Mouse (Mus musculus) CH12.LX (cell line): Measurements from ENCODE around the gene Ap1g2. TPM values are rescaled to one million over a fixed set of nuclear protein-coding genes. Genes with fewer than 3 reads are reported as not detected.
A peak's percentile ranks its signal among the peaks of the same experiment; 100 is the strongest.

Source experiments
- DNase-seq: peaks from one replicate; pipeline ENCODE4 v3.0.0-alpha.2; 2013; ENCODE audit errors: extremely low read depth
- H3K27ac ChIP-seq: 2 replicates; pipeline ENCODE4 v1.5.1; 2012; ENCODE audit warnings: low read depth, mild to moderate bottlenecking, control low read depth, moderate library complexity; ENCODE audit not compliant: insufficient read depth
- H3K27me3 ChIP-seq: replicated peaks from 2 replicates; pipeline ENCODE3; 2012; ENCODE audit warnings: inconsistent platforms
- H3K36me3 ChIP-seq, 2 experiments: replicated peaks in 1 of 2; 2 replicates each; pipeline versions ENCODE3 to v1.6.1; 2012; ENCODE audit warnings: inconsistent platforms in 1 of 2, low read length in 1 of 2, mild to moderate bottlenecking in 1 of 2, mixed read lengths in 1 of 2, moderate library complexity in 1 of 2; ENCODE audit not compliant: control insufficient read depth in 1 of 2, insufficient read depth in 1 of 2
- H3K4me1 ChIP-seq, 2 experiments: 2 replicates each; pipeline ENCODE4 v1.6.1; 2012; ENCODE audit warnings: inconsistent platforms in 1 of 2, moderate library complexity in 1 of 2; ENCODE audit not compliant: insufficient read depth in 2 of 2, control insufficient read depth in 1 of 2
- H3K4me2 ChIP-seq: 2 replicates; pipeline ENCODE4 v1.6.1; 2012; ENCODE audit warnings: low read depth, mild to moderate bottlenecking, control low read depth; ENCODE audit not compliant: poor library complexity, insufficient read depth, severe bottlenecking
- H3K4me3 ChIP-seq, 3 experiments: fragments of 150-350 bp in 1 of 3; sonication (generic) in 1 of 3; replicated peaks in 1 of 3; 2 replicates each; pipeline versions ENCODE3 to v1.5.1; 2011 to 2012; ENCODE audit warnings: low read depth in 2 of 3, low read length in 2 of 3, mild to moderate bottlenecking in 2 of 3, moderate library complexity in 2 of 3, control low read depth in 1 of 3, improper control_type of control experiment in 1 of 3, inconsistent platforms in 1 of 3, mixed read lengths in 1 of 3; ENCODE audit not compliant: poor library complexity in 1 of 3
- H3K79me2 ChIP-seq: replicated peaks from 2 replicates; pipeline ENCODE4 v1.6.1; 2012; ENCODE audit warnings: mild to moderate bottlenecking, moderate library complexity; ENCODE audit not compliant: control insufficient read depth, poor library complexity, insufficient read depth, severe bottlenecking; ENCODE audit errors: extremely low read depth
- H3K9ac ChIP-seq: 2 replicates; pipeline ENCODE4 v1.6.1; 2012; ENCODE audit warnings: low read depth, mild to moderate bottlenecking, control low read depth, moderate library complexity; ENCODE audit not compliant: insufficient read depth
- H3K9me3 ChIP-seq: replicated peaks from 2 replicates; pipeline ENCODE3; 2012; ENCODE audit warnings: low read length, inconsistent platforms, mixed read lengths
- BHLHE40 ChIP-seq: IDR thresholded peaks from 2 replicates; pipeline ENCODE4 v1.6.1; 2011; ENCODE audit warnings: mild to moderate bottlenecking, low read depth, low read length, improper control_type of control experiment
- CHD1 ChIP-seq: IDR thresholded peaks from 2 replicates; pipeline ENCODE4 v1.6.1; 2012; ENCODE audit warnings: low read depth, low read length, improper control_type of control experiment, inconsistent platforms
- CHD2 ChIP-seq: IDR thresholded peaks from 2 replicates; pipeline ENCODE4 v1.6.1; 2011; ENCODE audit warnings: low read length, improper control_type of control experiment
- CTCF ChIP-seq, 2 experiments: IDR thresholded peaks in 1 of 2; conservative IDR thresholded peaks in 1 of 2; 2 replicates each; pipeline ENCODE4 v1.5.1; 2011 to 2012; ENCODE audit warnings: low read depth in 2 of 2, low read length in 2 of 2, improper control_type of control experiment in 1 of 2, inconsistent platforms in 1 of 2, mild to moderate bottlenecking in 1 of 2, moderate library complexity in 1 of 2
- E2F4 ChIP-seq: IDR thresholded peaks from 2 replicates; pipeline ENCODE4 v1.6.1; 2011; ENCODE audit warnings: low read depth, low read length, improper control_type of control experiment; ENCODE audit not compliant: insufficient replicate concordance
- ELF1 ChIP-seq: IDR thresholded peaks from 2 replicates; pipeline ENCODE4 v1.6.1; 2014; ENCODE audit warnings: low read depth, mild to moderate bottlenecking, inconsistent platforms, low read length, improper control_type of control experiment
- EP300 ChIP-seq: IDR thresholded peaks from 2 replicates; pipeline ENCODE4 v1.6.1; 2011; ENCODE audit warnings: low read length, improper control_type of control experiment
- ETS1 ChIP-seq: conservative IDR thresholded peaks from 2 replicates; pipeline ENCODE4 v1.6.1; 2012; ENCODE audit warnings: low read depth, mild to moderate bottlenecking, inconsistent platforms, low read length, improper control_type of control experiment, moderate library complexity
- GABPA ChIP-seq: IDR thresholded peaks from 2 replicates; pipeline ENCODE4 v1.6.1; 2012; ENCODE audit warnings: low read depth, low read length, improper control_type of control experiment, inconsistent platforms; ENCODE audit not compliant: insufficient replicate concordance
- HCFC1 ChIP-seq: IDR thresholded peaks from 2 replicates; pipeline ENCODE4 v1.6.1; 2012; ENCODE audit warnings: low read depth, mild to moderate bottlenecking, inconsistent platforms, low read length, improper control_type of control experiment
- IRF4 ChIP-seq: IDR thresholded peaks from 2 replicates; pipeline ENCODE4 v1.6.1; 2014; ENCODE audit warnings: low read depth, mild to moderate bottlenecking, inconsistent platforms, low read length, improper control_type of control experiment
- JUN ChIP-seq: IDR thresholded peaks from 2 replicates; pipeline ENCODE4 v1.6.1; 2011; ENCODE audit warnings: low read depth, mild to moderate bottlenecking, low read length, improper control_type of control experiment, moderate library complexity; ENCODE audit not compliant: insufficient read depth
- JUND ChIP-seq: conservative IDR thresholded peaks from 2 replicates; pipeline ENCODE4 v1.6.1; 2011; ENCODE audit warnings: low read depth, low read length, improper control_type of control experiment
- KAT2A ChIP-seq: IDR thresholded peaks from 2 replicates; pipeline ENCODE4 v1.6.1; 2012; ENCODE audit warnings: low read length, improper control_type of control experiment, inconsistent platforms; ENCODE audit not compliant: insufficient replicate concordance
- MAFK ChIP-seq: IDR thresholded peaks from 2 replicates; pipeline ENCODE4 v1.6.1; 2011; ENCODE audit warnings: low read length, improper control_type of control experiment; ENCODE audit not compliant: insufficient replicate concordance
- MAX ChIP-seq: IDR thresholded peaks from 2 replicates; pipeline ENCODE4 v1.6.1; 2011; ENCODE audit warnings: low read length, improper control_type of control experiment
- MAZ ChIP-seq: IDR thresholded peaks from 2 replicates; pipeline ENCODE4 v1.6.1; 2012; ENCODE audit warnings: low read depth, mild to moderate bottlenecking, inconsistent platforms, low read length, improper control_type of control experiment, moderate library complexity
- MEF2A ChIP-seq: IDR thresholded peaks from 2 replicates; pipeline ENCODE4 v1.6.1; 2014; ENCODE audit warnings: low read depth, mild to moderate bottlenecking, inconsistent platforms, low read length, improper control_type of control experiment, borderline replicate concordance
- MXI1 ChIP-seq: IDR thresholded peaks from 2 replicates; pipeline ENCODE4 v1.6.1; 2011; ENCODE audit warnings: mild to moderate bottlenecking, low read depth, low read length, improper control_type of control experiment
- MYC ChIP-seq: IDR thresholded peaks from 2 replicates; pipeline ENCODE4 v1.6.1; 2011; ENCODE audit warnings: low read depth, mild to moderate bottlenecking, improper control_type of control experiment, low read length
- NELFE ChIP-seq: IDR thresholded peaks from 2 replicates; pipeline ENCODE4 v1.6.1; 2011; ENCODE audit warnings: low read depth, low read length, improper control_type of control experiment
- NRF1 ChIP-seq: IDR thresholded peaks from 2 replicates; pipeline ENCODE4 v1.6.1; 2014; ENCODE audit warnings: low read depth, mild to moderate bottlenecking, inconsistent platforms, low read length, improper control_type of control experiment, moderate library complexity
- PAX5 ChIP-seq: IDR thresholded peaks from 2 replicates; pipeline ENCODE4 v1.6.1; 2012; ENCODE audit warnings: low read length, inconsistent platforms, mixed read lengths
- POLR2A ChIP-seq: IDR thresholded peaks from 2 replicates; pipeline ENCODE4 v1.6.1; 2011; ENCODE audit warnings: low read depth, mild to moderate bottlenecking, improper control_type of control experiment, low read length
- POLR2AphosphoS2 ChIP-seq: IDR thresholded peaks from 2 replicates; pipeline ENCODE4 v1.6.1; 2011; ENCODE audit warnings: low read depth, low read length, improper control_type of control experiment
- RAD21 ChIP-seq: IDR thresholded peaks from 2 replicates; pipeline ENCODE4 v1.6.1; 2011; ENCODE audit warnings: low read depth, mild to moderate bottlenecking, low read length, improper control_type of control experiment, moderate library complexity
- RCOR1 ChIP-seq: conservative IDR thresholded peaks from 2 replicates; pipeline ENCODE4 v1.6.1; 2012; ENCODE audit warnings: low read depth, mild to moderate bottlenecking, inconsistent platforms, low read length, improper control_type of control experiment
- SIN3A ChIP-seq: IDR thresholded peaks from 2 replicates; pipeline ENCODE4 v1.6.1; 2012; ENCODE audit warnings: low read length, improper control_type of control experiment, inconsistent platforms
- SMC3 ChIP-seq: IDR thresholded peaks from 2 replicates; pipeline ENCODE4 v1.6.1; 2011; ENCODE audit warnings: low read depth, low read length, improper control_type of control experiment
- TBP ChIP-seq: conservative IDR thresholded peaks from 2 replicates; pipeline ENCODE4 v1.6.1; 2011; ENCODE audit warnings: low read depth, low read length, improper control_type of control experiment
- TCF12 ChIP-seq: IDR thresholded peaks from 2 replicates; pipeline ENCODE4 v1.6.1; 2014; ENCODE audit warnings: low read depth, mild to moderate bottlenecking, inconsistent platforms, low read length, improper control_type of control experiment
- UBTF ChIP-seq: IDR thresholded peaks from 2 replicates; pipeline ENCODE4 v1.6.1; 2012; ENCODE audit warnings: low read depth, mild to moderate bottlenecking, inconsistent platforms, low read length, improper control_type of control experiment, moderate library complexity
- USF1 ChIP-seq: IDR thresholded peaks from 2 replicates; pipeline ENCODE4 v1.6.1; 2014; ENCODE audit warnings: low read depth, mild to moderate bottlenecking, inconsistent platforms, low read length, improper control_type of control experiment
- USF2 ChIP-seq: conservative IDR thresholded peaks from 2 replicates; pipeline ENCODE4 v1.6.1; 2011; ENCODE audit warnings: low read depth, low read length, improper control_type of control experiment
- ZC3H11A ChIP-seq: IDR thresholded peaks from 2 replicates; pipeline ENCODE4 v1.6.1; 2012; ENCODE audit warnings: low read depth, mild to moderate bottlenecking, inconsistent platforms, low read length, improper control_type of control experiment
- ZKSCAN1 ChIP-seq: IDR thresholded peaks from 2 replicates; pipeline ENCODE4 v1.6.1; 2012; ENCODE audit warnings: low read depth, inconsistent platforms, low read length, improper control_type of control experiment, borderline replicate concordance
- ZMIZ1 ChIP-seq: IDR thresholded peaks from 2 replicates; pipeline ENCODE4 v1.6.1; 2012; ENCODE audit warnings: low read depth, mild to moderate bottlenecking, inconsistent platforms, low read length, improper control_type of control experiment
- ZNF384 ChIP-seq: IDR thresholded peaks from 2 replicates; pipeline ENCODE4 v1.6.1; 2012; ENCODE audit warnings: low read depth, low read length, improper control_type of control experiment, inconsistent platforms
- dilution Hi-C: fragments of 300-500 bp; cut with MboI; formaldehyde crosslinking; loops from 2 replicates; pipeline ENCODE4 v1.14.3; 2020; ENCODE audit warnings: low sequenced_read_pairs; ENCODE audit not compliant: extremely low pct_unique_long_range_greater_than_20kb, extremely low pct_ligation_motif_present
- in situ Hi-C: fragments of 300-500 bp; cut with MboI; formaldehyde crosslinking; loops from 3 replicates; pipeline ENCODE4 v1.14.3; 2019; ENCODE audit warnings: low sequenced_read_pairs, low pct_ligation_motif_present, low pct_unique_long_range_greater_than_20kb, mixed read lengths
- polyA plus RNA-seq: library from polyadenylated mRNA; unstranded; fragments of >175 nt; gene quantifications from 2 replicates; pipeline ENCODE4 v1.2.1, GENCODE M21; 2012; ENCODE audit warnings: low read depth; ENCODE audit not compliant: insufficient read length
- total RNA-seq, 2 experiments: library from RNA; depleted of rRNA; stranded (reverse); fragments of 300-350 nt in 1 of 2; fragments of >200 nt in 1 of 2; gene quantifications; 2 replicates each; pipeline ENCODE4 v1.2.3; 2012 to 2014

Gene Ap1g2
- total and polyA plus RNA-seq, 3 experiments, result 18.3 to 64.8 (median 28.5) TPM

- Histone ChIP-seq H3K36me3 (peaks cover 17 to 53% of the 10 kb centered on the region in 2 experiments), H3K4me2 (no peak overlapping the region), H3K4me3 (no peak overlapping the region), H3K9ac (no peak overlapping the region), H3K4me1 (peaks cover 0 to 41% of the 10 kb centered on the region in 2 experiments; a peak in 3 of 4 replicates), H3K79me2 (no peaks in the 10 kb centered on the region), H3K9me3 (no peaks in the 10 kb centered on the region), H3K27ac (no peak overlapping the region), H3K27me3 (peaks cover 2% of the 10 kb centered on the region)
- TF ChIP-seq MXI1 (peak; percentile 25; the same call in 1 of the 2 replicates), CHD1 (no peak), ZKSCAN1 (no peak), USF1 (no peak), ETS1 (peak; percentile 47; the same call in 1 of the 2 replicates), MAFK (no peak), MAZ (no peak), NELFE (no peak), PAX5 (no peak), MYC (no peak), ZNF384 (no peak), JUND (no peak), ZMIZ1 (no peak), RCOR1 (no peak), TBP (no peak), NRF1 (no peak), IRF4 (peak; percentile 77), E2F4 (no peak), ELF1 (no peak), MAX (no peak), SMC3 (no peak), POLR2A (no peak), KAT2A (no peak), GABPA (no peak), MEF2A (no peak), USF2 (no peak), RAD21 (no peak), HCFC1 (no peak), UBTF (no peak), CHD2 (no peak), POLR2AphosphoS2 (no peak), TCF12 (0 out of 2 replicates have a peak, but pooled peaks have one; percentile 19), EP300 (peak; percentile 52), SIN3A (no peak), ZC3H11A (no peak), BHLHE40 (peak; percentile 67), CTCF (conservative IDR thresholded peaks at IDR 0.05 in 1 of 2, IDR thresholded peaks at IDR 0.05 in 1 of 2; ENCODE audit: low read depth in 2 of 2, low read length in 2 of 2) (no peak), JUN (no peak)
- peak; percentile 23 for DNase-seq
- dilution Hi-C loops (no loop called here), in situ Hi-C loops (no loop called here)
Measured at GRCm38 (mm10) chr14:55096573-55097087, 9.8 kb downstream of the Ap1g2 start.
